Mouse (Mus musculus): ENCODE data around the gene Nhlrc1. TPM values are rescaled to one million over a fixed set of nuclear protein-coding genes. Genes with fewer than 3 reads are reported as not detected.

The Nhlrc1 gene
- polyA plus RNA-seq, 1 experiment = 13.5 TPM

DNA sequence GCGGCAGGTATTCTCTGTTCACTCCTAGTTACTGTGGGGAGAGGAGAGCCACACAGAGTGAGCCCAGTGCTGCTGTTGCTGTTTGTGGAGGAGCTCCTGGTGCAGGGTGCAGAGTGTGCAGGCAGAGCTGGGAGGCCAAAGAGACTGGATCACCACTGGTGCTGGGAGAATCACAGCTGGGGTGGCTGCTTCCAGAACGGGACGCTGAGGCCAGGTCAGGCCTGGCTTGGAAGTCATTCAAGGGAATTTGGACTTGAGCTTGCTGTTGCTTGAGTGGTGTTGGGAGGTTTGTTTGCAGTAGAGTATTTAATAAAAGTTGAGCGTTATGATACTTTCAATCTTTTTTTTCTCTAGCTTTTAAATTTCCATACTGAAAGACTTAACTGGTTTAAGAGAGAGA lies 33.3 kb upstream of the Nhlrc1 start:
- 67% methylated on average over 4 of the region's 4 CpGs for WGBS
- no peak overlapping the region for H3K4me3 ChIP-seq (replicated peaks; ENCODE audit: insufficient read depth, low read depth, low read length)
- TF ChIP-seq CTCF (IDR thresholded peaks at IDR 0.05; ENCODE audit: borderline replicate concordance, insufficient read depth, low read depth, low read length) = no peak
- TF ChIP-seq POLR2A (IDR thresholded peaks at IDR 0.05; ENCODE audit: borderline replicate concordance, insufficient read depth, low read length) = no peak
- H3K27me3 ChIP-seq (ENCODE audit: control insufficient read depth, insufficient read depth, low read length) = no peaks in the 10 kb centered on the region
- no peak for DNase-seq
- no peak overlapping the region for H3K27ac ChIP-seq (ENCODE audit: insufficient read depth, low read length)
- H3K4me1 ChIP-seq (ENCODE audit: control insufficient read depth, insufficient read depth, low read length) = peaks cover 3% of the 10 kb centered on the region; the same call in 1 of the 2 replicates

DNA sequence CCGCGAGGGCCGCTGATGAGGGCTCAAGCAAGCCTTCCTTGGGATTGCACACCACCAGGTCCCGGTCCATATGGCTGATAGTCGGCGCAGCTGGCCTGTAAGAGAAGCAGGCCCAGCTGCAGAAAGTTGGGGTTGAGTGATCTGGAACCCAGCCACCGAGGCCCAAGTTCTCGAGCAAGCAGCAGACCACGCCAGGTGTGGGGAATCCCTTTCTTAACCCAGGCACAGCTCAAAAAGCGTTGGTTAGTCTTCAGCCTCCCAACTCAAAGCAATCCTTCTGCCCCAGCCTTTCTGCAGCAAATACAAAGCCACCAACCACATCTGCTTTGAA lies 29.9 kb upstream of the Nhlrc1 start, which contains the start of gene Tpmt:
Gene Tpmt, minus strand, starts transcription at position 121 of the 331 bp plus-strand sequence.
- peak within 1 kb of the TSS; percentile 83 for H3K4me3 ChIP-seq (replicated peaks; ENCODE audit: insufficient read depth, low read depth, low read length)
- TF ChIP-seq POLR2A (IDR thresholded peaks at IDR 0.05; ENCODE audit: borderline replicate concordance, insufficient read depth, low read length) (no peak), CTCF (IDR thresholded peaks at IDR 0.05; ENCODE audit: borderline replicate concordance, insufficient read depth, low read depth, low read length) (no peak)
- no peak within 1 kb of the TSS for H3K27ac ChIP-seq (ENCODE audit: insufficient read depth, low read length)
- WGBS = 10% methylated on average over 10 of the region's 10 CpGs
- DNase-seq = peak in 1 of 2 experiments; percentile 33
- peaks cover 8% of the 10 kb centered on the region; the same call in 1 of the 2 replicates for H3K4me1 ChIP-seq (ENCODE audit: control insufficient read depth, insufficient read depth, low read length)
- H3K27me3 ChIP-seq (ENCODE audit: control insufficient read depth, insufficient read depth, low read length) = no peaks in the 10 kb centered on the region

DNA sequence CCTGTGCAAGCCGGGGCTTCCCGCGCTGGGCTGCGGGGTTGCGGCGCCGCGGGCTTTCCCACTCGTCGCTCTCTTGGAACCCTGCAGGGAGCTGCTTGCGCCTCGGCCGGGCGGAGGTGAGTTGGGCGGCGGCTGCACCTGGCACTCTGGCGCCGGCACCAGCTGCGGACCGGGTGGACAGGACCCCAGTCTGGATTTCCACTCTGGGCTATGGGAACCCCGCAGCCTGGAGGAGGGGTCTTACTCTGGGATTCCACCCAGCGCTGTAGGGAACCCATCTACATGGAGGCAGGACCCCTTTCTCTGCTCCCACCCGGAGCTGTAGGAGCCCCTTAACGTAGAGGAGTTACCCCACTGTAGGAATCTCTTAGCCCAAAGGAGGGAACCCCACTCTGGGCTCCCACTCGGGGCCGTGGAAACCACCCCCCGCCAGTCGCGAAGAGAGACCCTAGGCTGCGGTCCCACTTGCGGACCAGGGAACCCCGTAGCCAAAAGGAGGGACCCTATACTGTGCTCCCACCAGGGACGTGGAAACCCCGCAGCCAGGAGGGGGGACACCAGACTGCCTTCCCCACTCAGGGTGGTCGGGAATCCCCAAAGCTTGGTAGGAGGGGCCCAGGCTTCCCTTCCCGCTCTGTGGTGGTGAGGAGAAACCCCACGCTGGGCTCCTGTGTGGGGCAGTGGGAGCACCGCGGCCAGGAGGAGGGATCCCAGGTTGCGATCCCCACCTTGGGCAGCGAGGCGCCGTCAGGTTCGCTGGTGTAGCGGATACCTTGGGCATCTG lies 29.4 kb upstream of the Nhlrc1 start:
- peak; percentile 31 to 49 for DNase-seq
- no peak overlapping the region for H3K27ac ChIP-seq (ENCODE audit: insufficient read depth, low read length)
- H3K4me1 ChIP-seq (ENCODE audit: control insufficient read depth, insufficient read depth, low read length) = peaks cover 8% of the 10 kb centered on the region; the same call in 1 of the 2 replicates
- H3K27me3 ChIP-seq (ENCODE audit: control insufficient read depth, insufficient read depth, low read length) = no peaks in the 10 kb centered on the region
- 2% methylated on average over 45 of the region's 45 CpGs for WGBS
- H3K4me3 ChIP-seq (replicated peaks; ENCODE audit: insufficient read depth, low read depth, low read length) = peak overlapping the region; percentile 83
- TF ChIP-seq POLR2A (IDR thresholded peaks at IDR 0.05; ENCODE audit: borderline replicate concordance, insufficient read depth, low read length) = no peak
- TF ChIP-seq CTCF (IDR thresholded peaks at IDR 0.05; ENCODE audit: borderline replicate concordance, insufficient read depth, low read depth, low read length) = no peak

DNA sequence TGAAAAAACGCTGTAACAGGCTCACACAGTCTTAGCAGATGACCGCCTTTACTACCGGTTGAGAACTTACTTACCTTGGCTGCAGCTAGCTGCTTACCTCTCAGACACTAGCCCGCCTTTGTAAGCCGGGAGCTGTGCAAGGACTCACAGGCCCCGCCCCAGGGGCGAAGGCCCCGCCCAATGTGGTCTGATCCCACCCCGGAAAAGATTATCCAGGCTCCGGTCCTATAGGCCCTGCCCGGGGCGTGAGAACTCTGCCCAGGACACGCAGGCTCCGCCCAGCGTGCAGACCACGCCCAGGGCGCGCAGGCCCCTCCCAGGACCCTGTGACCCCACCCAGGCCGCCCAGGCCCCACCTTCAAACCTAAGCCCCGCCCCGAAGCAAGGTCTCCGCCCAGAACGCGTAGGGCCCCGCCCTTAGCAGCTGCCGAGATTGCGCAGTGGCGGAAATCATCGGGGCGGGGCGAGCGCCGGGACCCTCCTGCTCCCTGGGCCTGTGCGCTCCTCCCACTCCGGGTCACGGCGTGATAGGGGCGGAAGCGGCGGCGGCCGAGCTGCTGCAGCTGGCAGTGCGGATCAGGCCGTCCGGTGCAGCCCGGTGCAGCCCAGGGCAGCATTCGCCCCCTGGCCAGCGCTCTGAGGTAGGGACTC lies 28.5 kb upstream of the Nhlrc1 start, which contains the start of gene Kdm1b:
Gene Kdm1b, plus strand, starts transcription at position 470 of the 651 bp plus-strand sequence.
- no peaks in the 10 kb centered on the region for H3K27me3 ChIP-seq (ENCODE audit: control insufficient read depth, insufficient read depth, low read length)
- WGBS = under 1% methylated on average over 48 of the region's 48 CpGs
- DNase-seq = peak; percentile 98 to 99
- H3K4me1 ChIP-seq (ENCODE audit: control insufficient read depth, insufficient read depth, low read length) = peaks cover 8% of the 10 kb centered on the region; the same call in 1 of the 2 replicates
- no peak within 1 kb of the TSS for H3K27ac ChIP-seq (ENCODE audit: insufficient read depth, low read length)
- TF ChIP-seq CTCF (IDR thresholded peaks at IDR 0.05; ENCODE audit: borderline replicate concordance, insufficient read depth, low read depth, low read length) (no peak), POLR2A (IDR thresholded peaks at IDR 0.05; ENCODE audit: borderline replicate concordance, insufficient read depth, low read length) (peak; percentile 63)
- peak within 1 kb of the TSS; percentile 83 for H3K4me3 ChIP-seq (replicated peaks; ENCODE audit: insufficient read depth, low read depth, low read length)

DNA sequence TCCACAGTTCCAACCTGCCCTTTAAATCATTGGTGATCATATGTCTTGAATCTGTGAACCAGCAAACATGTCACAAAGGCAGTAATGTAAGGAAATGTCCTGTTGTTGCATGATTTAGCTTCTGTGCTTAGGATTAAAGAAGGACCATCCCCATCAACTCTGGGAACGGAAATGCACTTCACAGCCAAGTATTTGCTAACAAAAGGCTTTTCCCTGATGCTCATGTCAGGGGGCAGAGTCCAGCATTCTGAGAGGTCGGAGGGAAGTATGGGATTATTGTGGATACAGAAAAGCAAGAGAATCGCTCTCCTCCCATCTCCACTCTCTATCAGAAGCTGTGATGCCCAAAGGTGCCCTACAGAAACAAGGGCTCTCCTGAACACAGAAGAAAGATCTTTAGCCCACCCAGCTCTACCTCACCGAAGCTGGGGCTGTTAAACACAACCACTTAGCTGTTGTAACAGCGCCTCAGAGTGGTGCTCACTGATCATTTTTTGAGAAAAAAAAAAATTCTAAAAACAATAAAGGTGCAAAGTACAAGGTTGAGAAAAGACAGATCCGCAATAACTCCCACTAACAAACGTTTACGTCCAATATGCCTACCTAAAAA lies 27.5 kb upstream of the Nhlrc1 start:
- no peak overlapping the region for H3K27ac ChIP-seq (ENCODE audit: insufficient read depth, low read length)
- no peaks in the 10 kb centered on the region for H3K27me3 ChIP-seq (ENCODE audit: control insufficient read depth, insufficient read depth, low read length)
- 39% methylated on average over 8 of the region's 8 CpGs for WGBS
- DNase-seq = peak in 1 of 2 experiments; percentile 9
- H3K4me1 ChIP-seq (ENCODE audit: control insufficient read depth, insufficient read depth, low read length) = peaks cover 8% of the 10 kb centered on the region; the same call in 1 of the 2 replicates
- peak overlapping the region; percentile 83 for H3K4me3 ChIP-seq (replicated peaks; ENCODE audit: insufficient read depth, low read depth, low read length)
- TF ChIP-seq CTCF (IDR thresholded peaks at IDR 0.05; ENCODE audit: borderline replicate concordance, insufficient read depth, low read depth, low read length) (no peak; the same call in 1 of the 2 replicates), POLR2A (IDR thresholded peaks at IDR 0.05; ENCODE audit: borderline replicate concordance, insufficient read depth, low read length) (no peak)

DNA sequence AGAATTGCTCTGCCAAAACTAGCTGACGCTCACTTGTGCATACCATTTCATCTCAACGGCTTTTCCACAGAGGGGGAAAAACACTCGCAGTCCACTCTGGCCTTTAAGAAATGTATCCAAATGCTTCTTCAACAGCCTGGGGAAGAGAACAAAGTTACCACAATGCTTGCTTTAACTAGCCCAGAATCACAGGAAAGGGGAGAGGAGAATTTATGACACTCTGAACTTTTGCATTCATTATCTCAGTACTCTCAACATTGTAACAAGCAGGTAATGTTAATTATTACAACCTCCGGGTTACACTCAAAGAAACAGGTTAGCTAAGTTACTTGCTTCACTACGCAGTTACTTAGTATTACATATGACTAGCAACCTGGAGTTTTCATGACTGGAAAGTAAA lies 25.4 kb upstream of the Nhlrc1 start:
- Histone ChIP-seq H3K4me1 (ENCODE audit: control insufficient read depth, insufficient read depth, low read length) (peaks cover 8% of the 10 kb centered on the region; the same call in 1 of the 2 replicates), H3K27me3 (ENCODE audit: control insufficient read depth, insufficient read depth, low read length) (no peaks in the 10 kb centered on the region), H3K4me3 (replicated peaks; ENCODE audit: insufficient read depth, low read depth, low read length) (no peak overlapping the region), H3K27ac (ENCODE audit: insufficient read depth, low read length) (no peak overlapping the region)
- TF ChIP-seq POLR2A (IDR thresholded peaks at IDR 0.05; ENCODE audit: borderline replicate concordance, insufficient read depth, low read length) (no peak), CTCF (IDR thresholded peaks at IDR 0.05; ENCODE audit: borderline replicate concordance, insufficient read depth, low read depth, low read length) (no peak)
- no peak for DNase-seq
- WGBS = 93% methylated on average over 5 of the region's 5 CpGs

DNA sequence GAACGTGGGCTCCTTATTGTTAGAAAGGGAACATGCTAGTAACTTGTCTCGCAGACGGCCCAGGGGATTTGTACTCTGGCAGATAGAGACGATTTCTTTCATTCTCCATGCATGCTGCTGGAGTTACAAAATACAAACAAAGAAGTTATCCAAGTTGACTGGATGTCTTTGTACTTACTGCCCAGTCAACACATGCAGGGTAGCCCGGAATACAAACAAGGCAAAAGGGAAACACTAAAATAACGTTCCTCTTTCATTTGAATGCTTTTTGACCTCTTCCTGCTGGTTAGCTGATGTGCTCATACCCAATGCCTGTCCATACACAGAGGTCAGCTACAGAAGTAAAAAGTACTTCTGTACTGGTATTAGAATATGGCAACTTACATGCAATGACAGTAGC lies 23.3 kb upstream of the Nhlrc1 start:
- Histone ChIP-seq H3K27me3 (ENCODE audit: control insufficient read depth, insufficient read depth, low read length) (no peaks in the 10 kb centered on the region), H3K4me3 (replicated peaks; ENCODE audit: insufficient read depth, low read depth, low read length) (no peak overlapping the region), H3K4me1 (ENCODE audit: control insufficient read depth, insufficient read depth, low read length) (peaks cover 5% of the 10 kb centered on the region; the same call in 1 of the 2 replicates), H3K27ac (ENCODE audit: insufficient read depth, low read length) (no peak overlapping the region)
- no peak for DNase-seq
- TF ChIP-seq CTCF (IDR thresholded peaks at IDR 0.05; ENCODE audit: borderline replicate concordance, insufficient read depth, low read depth, low read length) = no peak
- TF ChIP-seq POLR2A (IDR thresholded peaks at IDR 0.05; ENCODE audit: borderline replicate concordance, insufficient read depth, low read length) = no peak
- WGBS = 77% methylated on average over 6 of the region's 6 CpGs

All from cerebellum, adult 2 months (tissue).